Mouse (Mus musculus) naive thymus-derived CD4-positive, alpha-beta T cell, adult 2 months (primary cell): Measurements from ENCODE around the gene Cep83.

Source experiments
- DNase-seq: peaks from one replicate; pipeline ENCODE4 v3.0.0-alpha.2; 2011; ENCODE audit warnings: low read depth

The Cep83 gene

GRCm38 (mm10) chr10:94779319-94779718, 90.9 kb downstream of the Cep83 start:
- no peak for DNase-seq

- no peak for DNase-seq
Measured at GRCm38 (mm10) chr10:94780618-94781262, 92.3 kb downstream of the Cep83 start.

DNA sequence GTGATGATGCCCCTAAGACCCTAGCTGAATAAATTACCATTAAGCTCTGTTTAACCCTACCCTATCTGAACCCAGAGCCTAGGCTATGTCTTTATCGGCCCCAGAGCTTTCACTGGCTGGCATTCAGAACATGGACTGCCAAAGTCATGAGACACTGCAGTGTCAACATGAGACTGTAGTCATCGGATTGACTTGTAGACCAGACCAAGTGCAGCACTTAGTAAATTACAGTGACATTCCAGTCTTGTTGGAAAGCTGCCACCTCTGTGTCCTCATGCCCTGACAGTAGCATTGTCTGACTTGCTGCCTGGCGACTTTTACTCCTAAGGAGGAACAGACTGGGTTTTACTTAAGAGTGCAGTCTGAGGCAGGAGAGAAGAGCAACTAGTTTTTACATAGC, 100.8 kb downstream of the Cep83 start:
- no peak for DNase-seq

GRCm38 (mm10) chr10:94793914-94794313, 105.5 kb downstream of the Cep83 start:
- no peak for DNase-seq

- DNase-seq = no peak
Measured at GRCm38 (mm10) chr10:94794666-94795244, 106.3 kb downstream of the Cep83 start.

- no peak for DNase-seq
Measured at GRCm38 (mm10) chr10:94798128-94798527, 109.7 kb downstream of the Cep83 start.

DNA sequence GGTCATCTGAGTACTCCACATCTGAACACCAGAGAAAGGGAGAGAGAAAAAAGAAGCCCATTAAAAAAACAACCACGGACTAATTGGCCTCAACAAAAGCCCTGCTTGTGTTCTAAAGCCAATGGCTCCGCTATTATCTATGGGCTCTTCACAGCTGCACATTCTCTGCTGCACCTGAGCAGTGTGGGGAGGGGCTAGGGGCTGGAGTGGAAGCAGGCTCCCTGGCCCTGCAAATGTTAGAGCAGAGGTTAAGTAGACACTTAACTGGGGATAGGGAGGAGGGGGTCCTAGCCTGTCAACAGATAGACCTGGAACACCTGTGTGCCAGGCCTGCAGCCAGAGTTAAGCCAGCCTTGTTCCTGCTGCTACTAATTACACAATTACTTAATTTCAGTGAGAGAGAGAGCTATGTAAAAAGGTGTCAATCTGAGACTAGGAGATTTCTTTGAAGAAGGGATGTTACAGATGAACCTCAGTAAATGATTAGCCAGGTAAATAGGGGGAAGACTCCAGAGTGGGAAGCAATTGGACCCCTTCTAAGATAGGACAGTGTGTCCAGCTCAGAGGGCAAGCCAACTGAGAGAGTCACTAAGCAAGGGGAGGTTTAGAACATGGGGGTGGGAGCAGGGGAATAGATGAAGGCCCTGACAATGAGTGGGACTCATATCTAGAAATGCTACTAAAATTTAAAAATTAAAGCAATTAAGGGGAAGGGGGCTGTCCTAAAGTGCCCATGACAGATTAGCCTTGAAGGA, 111.2 kb downstream of the Cep83 start:
- DNase-seq = no peak

GRCm38 (mm10) chr10:94800677-94801354, 112.4 kb downstream of the Cep83 start:
- no peak for DNase-seq

GRCm38 (mm10) chr10:94804029-94804908, 115.8 kb downstream of the Cep83 start:
- no peak for DNase-seq

GRCm38 (mm10) chr10:94804909-94805220, 116.4 kb downstream of the Cep83 start:
- DNase-seq = no peak

DNA sequence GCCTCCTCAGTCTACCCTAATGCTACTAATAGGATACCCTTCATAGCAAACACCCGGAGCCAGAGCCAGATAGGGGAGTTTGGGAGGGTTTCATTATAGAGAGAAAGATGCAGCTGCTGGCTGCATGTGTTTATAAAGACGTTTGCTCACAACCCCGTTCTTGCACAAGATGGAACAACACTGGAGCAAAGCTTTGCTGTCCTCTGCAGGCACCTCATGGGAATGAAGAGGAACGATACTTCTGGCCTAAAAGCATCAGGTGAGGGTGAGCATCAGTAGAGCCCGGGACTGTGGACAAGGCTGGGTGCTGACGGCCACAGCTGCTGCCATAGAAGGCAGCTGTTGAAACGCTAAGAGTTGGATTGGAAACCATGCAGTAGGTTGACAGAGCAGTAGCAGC, 118.9 kb downstream of the Cep83 start:
- DNase-seq = no peak

- DNase-seq = no peak
Measured at GRCm38 (mm10) chr10:94808275-94808674, 119.8 kb downstream of the Cep83 start.

DNA sequence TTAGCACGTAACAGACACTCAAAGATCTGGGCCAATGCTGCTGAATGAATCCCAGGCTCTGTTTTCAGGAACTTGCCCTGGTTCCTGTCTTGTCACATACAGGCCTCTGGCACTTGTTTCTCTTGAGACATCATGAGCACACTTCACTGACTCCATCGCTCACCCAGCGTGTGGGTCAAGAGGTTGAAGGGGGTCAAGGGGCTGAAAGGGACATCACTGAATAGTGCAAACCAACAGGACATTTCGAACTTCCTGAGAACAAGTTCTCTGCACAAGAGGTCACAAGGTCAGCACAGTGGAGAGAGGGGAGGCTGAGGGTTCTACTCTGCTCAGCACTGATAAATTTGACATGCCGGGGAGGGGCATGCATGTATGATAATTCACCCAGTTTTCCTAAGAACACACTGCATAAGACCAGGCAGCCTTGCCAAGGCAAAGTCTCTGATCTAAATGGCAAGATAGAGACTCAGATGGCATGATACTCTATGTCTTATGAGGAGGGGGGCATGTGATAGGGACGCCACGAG, 121.6 kb downstream of the Cep83 start:
- no peak for DNase-seq

- DNase-seq = no peak
Measured at GRCm38 (mm10) chr10:94811907-94812851, 123.7 kb downstream of the Cep83 start.

GRCm38 (mm10) chr10:94818127-94818526, 129.7 kb downstream of the Cep83 start:
- DNase-seq = no peak

DNA sequence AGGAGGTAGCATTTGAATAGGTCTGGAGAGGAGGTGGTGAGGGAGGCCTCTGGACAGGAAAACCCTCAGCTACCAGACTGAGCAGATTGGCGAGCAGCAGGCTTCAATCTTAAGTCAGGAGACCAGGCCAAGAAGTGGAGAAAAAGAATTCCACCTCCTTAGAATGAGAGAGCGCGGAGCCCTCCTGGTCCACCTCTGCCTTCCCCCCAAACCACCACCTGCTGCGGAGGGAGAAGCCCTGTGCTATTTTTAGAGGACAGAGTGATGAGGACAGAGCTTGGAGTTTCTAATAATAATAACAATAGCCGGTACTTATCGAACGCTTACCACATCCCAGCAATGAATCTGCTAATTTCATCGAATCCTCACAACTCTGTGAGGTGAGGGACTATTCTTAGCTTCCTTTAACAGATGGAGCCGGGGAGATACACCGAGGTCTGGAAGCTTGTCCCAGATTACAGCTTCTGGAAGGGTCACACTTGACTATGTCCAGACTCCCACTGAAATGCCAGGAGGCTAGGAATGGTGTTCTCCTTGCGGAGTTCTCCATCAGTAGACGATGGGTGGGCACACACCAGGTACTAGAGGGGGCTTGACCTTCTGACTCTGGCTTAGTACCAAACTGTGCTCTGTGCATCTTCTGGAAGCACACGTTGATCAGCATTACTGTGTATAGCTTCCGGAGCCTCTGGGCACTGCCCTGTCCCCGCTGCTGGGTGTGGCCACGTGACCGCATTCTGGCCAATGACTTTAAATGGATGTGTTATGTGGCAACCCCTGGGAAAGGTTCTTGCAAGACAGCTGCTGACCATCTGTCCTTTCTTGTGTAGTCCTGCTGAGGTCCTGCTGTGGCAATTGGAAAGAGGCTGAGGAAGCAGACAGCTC, 130.6 kb downstream of the Cep83 start:
- DNase-seq = no peak

DNA sequence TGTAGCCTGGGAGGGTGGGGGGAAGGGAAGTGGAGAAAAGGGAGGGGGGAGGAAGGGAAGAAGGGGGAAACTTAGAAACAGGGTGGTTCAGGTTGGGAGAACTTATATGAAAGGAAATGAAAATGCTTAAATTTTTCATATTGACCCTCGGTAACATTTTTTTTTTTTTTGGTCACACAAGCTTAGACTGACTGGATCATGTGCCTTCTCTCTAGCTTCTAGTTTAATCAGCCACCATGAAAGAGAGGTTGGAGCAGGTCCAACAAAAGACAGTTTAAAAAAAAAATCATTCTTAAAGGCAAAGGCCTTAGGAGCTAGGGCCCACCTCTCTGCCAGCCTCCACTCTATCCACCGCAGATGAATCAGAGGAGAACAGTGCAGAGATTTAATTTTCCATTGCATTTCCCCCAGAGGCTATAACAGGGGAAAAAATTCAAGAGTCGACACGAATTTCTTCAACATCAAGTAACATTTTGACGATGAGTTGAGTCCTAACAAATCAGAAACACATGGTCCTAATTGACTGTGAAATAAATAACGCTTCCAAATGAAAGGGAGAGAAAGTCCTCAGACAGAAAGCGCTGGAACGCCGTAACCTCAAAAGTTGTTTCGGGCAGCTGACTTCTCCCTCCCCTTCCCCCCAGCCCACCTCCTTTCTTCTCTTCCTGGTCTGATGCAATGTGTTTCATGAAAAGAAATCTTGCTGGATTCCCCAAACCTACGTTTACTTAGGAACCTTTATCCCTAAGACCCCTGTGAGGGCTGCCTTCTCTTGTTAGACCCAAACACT, 135.7 kb downstream of the Cep83 start:
- DNase-seq = no peak

DNA sequence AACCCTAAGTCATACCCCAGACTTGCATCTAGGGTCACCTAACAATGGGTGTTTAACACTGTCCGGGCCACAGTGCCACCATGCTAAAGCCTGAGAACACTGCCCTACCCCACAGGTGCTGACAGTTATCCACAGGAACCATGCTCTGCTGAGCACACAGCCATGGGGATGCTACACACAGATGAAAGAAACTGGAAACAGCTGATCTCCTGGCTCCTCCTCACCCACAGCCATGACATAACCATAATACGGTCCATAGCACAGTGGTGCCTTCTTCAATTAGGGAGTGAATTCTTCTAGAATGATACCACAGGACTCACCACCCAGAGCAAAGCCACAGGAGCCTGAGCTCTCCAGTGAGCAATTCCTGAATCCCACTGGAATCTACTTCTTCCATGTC, 137.5 kb downstream of the Cep83 start:
- DNase-seq = no peak

DNA sequence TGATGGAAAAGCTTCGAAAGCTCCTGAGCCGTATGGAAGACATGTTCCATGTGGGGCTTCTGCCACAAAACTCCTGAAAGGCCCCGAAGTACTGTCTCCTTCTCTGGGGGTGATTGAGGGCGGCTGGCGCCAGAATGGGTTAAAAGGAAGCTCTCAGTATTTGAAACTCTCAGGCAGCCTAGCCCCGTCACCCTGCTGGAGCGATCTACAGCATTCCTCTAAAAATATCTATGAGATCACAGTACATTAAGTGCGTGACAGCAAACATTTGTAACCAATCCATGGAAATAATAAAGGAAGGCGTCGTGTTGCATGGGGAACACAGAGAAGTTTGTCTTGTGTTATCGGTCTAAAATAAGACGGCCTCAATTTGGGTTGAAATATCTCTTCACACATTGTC, 138.0 kb downstream of the Cep83 start:
- no peak for DNase-seq
